Mouse (Mus musculus) A20 (cell line): ENCODE results near the gene Gm9789.
"Not testable (repeated sequence)": the region's sequence is repeated elsewhere in the genome, so short reads cannot be mapped to it uniquely, and the experiment has no call there.

Source experiments
- DNase-seq: peaks from one replicate; pipeline ENCODE4 v3.0.0-alpha.2; 2011; ENCODE audit warnings: low read depth, low spot score

Gm9789 gene

DNA sequence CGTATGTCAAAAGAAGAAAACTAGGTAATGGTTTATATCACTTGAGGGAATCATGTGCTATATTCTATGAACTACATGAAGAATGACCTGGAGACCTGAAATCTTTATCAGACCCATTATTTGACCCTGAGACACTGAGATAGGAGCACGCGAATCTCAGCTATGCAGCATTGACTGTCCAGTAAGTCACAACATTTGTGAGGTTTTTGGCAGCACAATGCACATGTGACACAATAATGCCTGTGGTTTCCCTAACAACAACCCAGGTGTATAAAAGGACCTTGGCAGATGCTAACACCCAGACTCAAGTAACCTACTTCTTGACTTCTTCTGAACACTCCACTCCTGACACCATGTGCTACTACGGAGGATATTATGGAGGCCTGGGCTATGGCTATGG is at the start of gene Gm9789:
TSS of gene Gm9789 (plus strand) at position 301 of the 400 bp plus-strand sequence.
- DNase-seq: no peak

DNA sequence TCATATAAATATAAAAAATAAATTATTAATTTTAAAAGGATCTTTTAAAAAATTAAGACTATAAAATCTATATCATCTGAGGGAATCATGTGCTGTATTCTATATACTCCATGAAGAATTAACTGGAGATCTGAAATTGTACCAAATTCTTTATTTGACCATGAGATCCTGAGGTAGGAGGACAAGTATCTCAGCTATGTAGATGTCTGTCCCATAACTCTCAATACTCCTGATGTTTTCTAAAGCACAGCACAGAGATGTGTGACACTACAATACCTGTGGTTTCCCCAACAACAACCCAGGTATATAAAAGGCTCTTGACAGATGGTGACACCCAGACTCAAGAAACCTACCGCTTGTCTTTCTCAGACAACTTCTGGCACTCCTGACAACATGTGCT is 17.2 kb upstream of the Gm9789 start, which contains the start of gene Gm6358:
TSS of gene Gm6358 (plus strand) at position 301 of the 400 bp plus-strand sequence.
- no peak for DNase-seq

GRCm38 (mm10) chr16:89150786-89151185 is 7.0 kb upstream of the Gm9789 start, which contains the start of gene Gm10061:
Gene Gm10061, plus strand, starts transcription at chr16:89151086.
- no peak for DNase-seq

GRCm38 (mm10) chr16:89169190-89169589 is 11.4 kb downstream of the Gm9789 start, which contains the start of gene Gm7735:
Gene Gm7735, plus strand, starts transcription at chr16:89169490.
- DNase-seq: not testable (repeated sequence)

GRCm38 (mm10) chr16:89174435-89174834 is 16.7 kb downstream of the Gm9789 start, which contains the start of gene 1110057P08Rik:
Gene 1110057P08Rik, plus strand, starts transcription at chr16:89174735.
- no peak for DNase-seq

GRCm38 (mm10) chr16:89188621-89189020 is 30.9 kb downstream of the Gm9789 start:
- DNase-seq: no peak

DNA sequence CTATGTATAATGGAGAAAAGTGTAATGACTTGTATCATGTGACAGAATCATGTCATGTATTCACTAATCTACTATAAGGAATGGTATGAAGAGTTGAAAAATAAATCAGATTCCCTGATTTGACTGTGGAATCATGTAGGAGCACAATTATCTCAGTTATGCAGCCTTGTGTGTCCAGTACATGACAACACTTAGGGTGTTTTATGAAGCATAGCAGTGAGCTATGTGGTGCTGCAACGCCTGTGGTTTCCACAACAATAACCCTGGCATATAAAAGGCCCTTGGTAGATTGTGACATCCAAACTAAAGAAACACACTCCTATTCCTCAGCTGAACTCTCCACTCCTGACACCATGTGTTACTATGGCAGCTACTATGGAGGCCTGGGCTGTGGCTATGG is 47.8 kb downstream of the Gm9789 start, which contains the start of gene Krtap20-2:
TSS of gene Krtap20-2 (plus strand) at position 301 of the 400 bp plus-strand sequence.
- no peak for DNase-seq
